Mouse (Mus musculus) liver, embryonic 14.5 days (tissue): ENCODE results near the gene Tbc1d22a.

Experiments
- CTCF ChIP-seq: IDR thresholded peaks from 2 replicates; pipeline ENCODE4 v1.5.1; 2016; ENCODE audit warnings: antibody characterized with exemption, low read depth, control low read depth
- EP300 ChIP-seq: IDR thresholded peaks from 2 replicates; pipeline ENCODE4 v1.6.1; 2016; ENCODE audit warnings: antibody characterized with exemption, low read depth

- TF ChIP-seq EP300 (no peak), CTCF (no peak)
These were observed 299.1 kb downstream of the Tbc1d22a start for GRCm38 (mm10) chr15:86513336-86513735.
